Mouse (Mus musculus) intestine, embryonic 16.5 days (tissue): Measurements from ENCODE around the gene Ankrd23. TPM values are rescaled to one million over a fixed set of nuclear protein-coding genes. Genes with fewer than 3 reads are reported as not detected.

Source experiments
- ATAC-seq: fragments of 200-750 bp; cut with Nextera tagmentation; 2 replicates; pipeline ENCODE4 v1.8.0; 2017; ENCODE audit warnings: moderate TSS enrichment, moderate library complexity
- H3K27ac ChIP-seq: fragments of 300-500 bp; sonication (generic); 2 replicates; pipeline ENCODE4 v1.5.1; 2014; ENCODE audit warnings: mild to moderate bottlenecking, low read length
- H3K27me3 ChIP-seq: fragments of 300-500 bp; sonication (generic); replicated peaks from 2 replicates; pipeline ENCODE4 v1.6.1; 2014; ENCODE audit warnings: low read length, control low read depth, mixed read lengths; ENCODE audit not compliant: control insufficient read depth, insufficient read depth
- H3K36me3 ChIP-seq: fragments of 300-500 bp; sonication (generic); 2 replicates; pipeline ENCODE4 v1.6.1; 2014; ENCODE audit warnings: low read length, control low read depth; ENCODE audit not compliant: control insufficient read depth, insufficient read depth
- H3K4me1 ChIP-seq: fragments of 300-500 bp; sonication (generic); 2 replicates; pipeline ENCODE4 v1.6.1; 2014; ENCODE audit warnings: low read length, control low read depth, mixed read lengths; ENCODE audit not compliant: control insufficient read depth, insufficient read depth
- H3K4me2 ChIP-seq: fragments of 300-500 bp; sonication (generic); 2 replicates; pipeline ENCODE4 v1.6.1; 2014; ENCODE audit warnings: low read depth, low read length, control low read depth
- H3K4me3 ChIP-seq: fragments of 300-500 bp; sonication (generic); 2 replicates; pipeline ENCODE4 v1.5.1; 2014; ENCODE audit warnings: mild to moderate bottlenecking, low read length
- H3K9ac ChIP-seq: fragments of 300-500 bp; sonication (generic); 2 replicates; pipeline ENCODE4 v1.6.1; 2014; ENCODE audit warnings: low read depth, low read length
- H3K9me3 ChIP-seq: fragments of 300-500 bp; sonication (generic); 2 replicates; pipeline ENCODE4 v1.6.1; 2016; ENCODE audit warnings: low read length, control low read depth; ENCODE audit not compliant: control insufficient read depth
- WGBS: fragments of 180-500 bp; shearing (Covaris S2); extraction: QIAGEN DNeasy Blood & Tissue Kit; methylation state at CpG from one replicate; pipeline ENCODE4 v1.1.7; 2014; 5-methylcytosine and 5-hydroxymethylcytosine counted together
- polyA plus RNA-seq: library from polyadenylated mRNA; unstranded; fragments of >200 nt; fragmentation: Nextera tagmentation; extraction: Ambion mirVana; gene quantifications from 2 replicates; pipeline ENCODE4 v1.2.1, GENCODE M21; 2015

The Ankrd23 gene
- polyA plus RNA-seq, 1 experiment from 2014 or later = 14.6 TPM

DNA sequence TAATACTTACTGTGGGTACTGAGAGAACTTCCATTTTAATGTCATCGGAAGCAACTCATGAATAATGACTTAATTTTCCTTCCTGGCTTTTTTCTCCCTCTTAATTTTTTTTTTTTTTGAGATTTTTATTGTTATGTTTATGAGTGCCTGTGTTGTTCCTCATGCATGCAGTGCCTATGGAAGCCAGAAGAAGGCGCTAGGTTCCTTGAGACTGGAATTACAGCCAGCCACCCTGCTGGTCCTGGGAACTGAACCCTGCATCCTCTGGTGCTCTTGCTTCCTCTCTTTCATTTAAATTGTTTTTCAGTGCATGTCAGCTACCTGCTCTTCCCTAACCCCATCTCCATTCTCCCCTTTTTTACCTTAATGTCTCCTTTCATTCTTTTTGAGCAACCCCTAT, 23.0 kb downstream of the Ankrd23 start:
- no peaks in the 10 kb centered on the region for H3K27me3 ChIP-seq
- H3K9ac ChIP-seq = no peak overlapping the region
- peak overlapping the region; percentile 95 for H3K4me2 ChIP-seq
- no peak overlapping the region for H3K27ac ChIP-seq
- H3K9me3 ChIP-seq = no peaks in the 10 kb centered on the region
- H3K4me3 ChIP-seq = peak overlapping the region; percentile 96; the same call in 1 of the 2 replicates
- WGBS = 49% methylated on average over 2 of the region's 2 CpGs
- H3K36me3 ChIP-seq = no peaks in the 10 kb centered on the region
- H3K4me1 ChIP-seq = peaks cover 27% of the 10 kb centered on the region
- ATAC-seq = no peak

DNA sequence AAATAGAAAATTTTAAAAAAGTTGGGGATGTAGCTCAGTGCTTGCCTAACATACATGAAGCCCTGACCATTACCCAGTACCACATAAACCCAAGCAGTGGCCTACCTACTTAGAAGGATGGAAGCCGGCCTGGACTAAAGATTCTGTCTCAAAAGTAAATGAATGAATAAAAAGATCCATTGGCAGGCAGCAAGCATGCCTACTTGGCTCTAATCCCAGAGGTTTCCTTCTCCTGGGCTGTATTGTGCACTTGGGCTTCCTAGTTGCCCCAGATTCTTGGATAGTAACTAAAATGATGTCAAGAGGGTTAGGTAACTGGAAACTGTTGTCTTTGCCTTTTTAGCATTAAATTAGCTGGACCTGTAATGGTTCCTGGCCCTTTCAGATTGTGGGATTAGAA, 23.4 kb downstream of the Ankrd23 start:
- Histone ChIP-seq H3K9ac (peak overlapping the region; percentile 84), H3K4me1 (peaks cover 24% of the 10 kb centered on the region), H3K27ac (no peak overlapping the region), H3K36me3 (no peaks in the 10 kb centered on the region), H3K4me3 (peak overlapping the region; percentile 96), H3K9me3 (no peaks in the 10 kb centered on the region), H3K4me2 (peak overlapping the region; percentile 95), H3K27me3 (no peaks in the 10 kb centered on the region)
- 13% methylated on average over 1 of the region's 1 CpGs for WGBS
- ATAC-seq = no peak

DNA sequence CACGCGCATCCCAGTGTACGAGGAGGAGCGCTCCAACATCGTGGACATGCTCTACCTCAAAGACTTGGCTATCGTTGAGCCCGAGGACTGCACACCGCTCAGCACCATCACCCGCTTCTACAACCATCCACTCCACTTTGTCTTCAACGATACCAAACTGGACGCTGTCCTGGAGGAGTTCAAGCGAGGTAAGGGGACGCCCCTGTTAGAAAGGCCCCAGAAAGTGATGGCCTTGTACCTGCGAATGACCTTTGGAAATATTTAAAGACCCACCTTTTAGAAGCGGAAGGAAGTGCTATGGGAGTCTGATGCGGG, 23.8 kb downstream of the Ankrd23 start:
- peaks cover 20% of the 10 kb centered on the region for H3K4me1 ChIP-seq
- no peak for ATAC-seq
- H3K9ac ChIP-seq = peak overlapping the region; percentile 84
- peak overlapping the region; percentile 96 for H3K4me3 ChIP-seq
- H3K36me3 ChIP-seq = no peaks in the 10 kb centered on the region
- no peaks in the 10 kb centered on the region for H3K27me3 ChIP-seq
- no peak overlapping the region; the same call in 1 of the 2 replicates for H3K27ac ChIP-seq
- peak overlapping the region; percentile 95 for H3K4me2 ChIP-seq
- 1% methylated on average over 16 of the region's 16 CpGs for WGBS
- H3K9me3 ChIP-seq = no peaks in the 10 kb centered on the region

DNA sequence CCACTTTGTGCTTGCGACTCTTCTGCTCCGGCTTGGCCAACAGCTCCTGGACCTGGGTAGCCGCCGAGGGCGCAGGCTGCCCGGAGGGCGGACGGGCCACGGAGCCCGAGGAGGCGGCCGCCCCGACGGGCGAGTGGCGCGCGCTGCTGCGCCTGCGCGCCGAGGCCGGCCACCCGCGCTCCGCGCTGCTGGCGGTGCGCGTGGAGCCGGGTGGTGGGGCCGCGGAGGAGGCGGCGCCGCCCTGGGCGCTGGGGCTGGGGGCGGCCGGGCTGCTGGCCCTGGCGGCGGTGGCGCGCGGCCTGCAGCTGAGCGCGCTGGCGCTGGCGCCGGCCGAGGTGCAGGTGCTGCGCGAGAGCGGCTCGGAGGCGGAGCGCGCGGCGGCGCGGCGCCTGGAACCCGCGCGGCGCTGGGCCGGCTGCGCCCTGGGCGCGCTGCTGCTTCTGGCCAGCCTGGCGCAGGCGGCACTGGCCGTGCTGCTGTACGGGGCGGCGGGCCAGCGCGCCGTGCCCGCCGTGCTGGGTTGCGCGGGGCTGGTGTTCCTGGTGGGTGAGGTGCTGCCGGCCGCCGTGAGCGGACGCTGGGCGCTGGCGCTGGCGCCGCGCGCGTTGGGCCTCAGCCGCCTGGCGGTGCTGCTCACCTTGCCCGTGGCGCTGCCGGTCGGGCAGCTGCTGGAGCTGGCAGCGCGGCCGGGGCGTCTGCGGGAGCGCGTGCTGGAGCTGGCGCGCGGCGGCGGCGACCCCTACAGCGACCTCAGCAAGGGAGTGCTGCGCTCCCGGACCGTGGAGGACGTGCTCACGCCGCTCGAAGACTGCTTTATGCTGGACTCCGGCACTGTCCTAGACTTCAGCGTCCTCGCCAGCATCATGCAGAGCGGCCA, 24.4 kb downstream of the Ankrd23 start:
- WGBS = 1% methylated on average over 86 of the region's 126 CpGs
- Histone ChIP-seq H3K4me3 (peak overlapping the region; percentile 96), H3K36me3 (0 out of 2 replicates have a peak, but pooled peaks cover 4% of the 10 kb centered on the region), H3K27ac (peak overlapping the region; percentile 99), H3K9ac (peak overlapping the region; percentile 84), H3K9me3 (no peaks in the 10 kb centered on the region), H3K4me1 (peaks cover 21% of the 10 kb centered on the region), H3K4me2 (peak overlapping the region; percentile 95), H3K27me3 (no peaks in the 10 kb centered on the region)
- peak; percentile 70 for ATAC-seq

DNA sequence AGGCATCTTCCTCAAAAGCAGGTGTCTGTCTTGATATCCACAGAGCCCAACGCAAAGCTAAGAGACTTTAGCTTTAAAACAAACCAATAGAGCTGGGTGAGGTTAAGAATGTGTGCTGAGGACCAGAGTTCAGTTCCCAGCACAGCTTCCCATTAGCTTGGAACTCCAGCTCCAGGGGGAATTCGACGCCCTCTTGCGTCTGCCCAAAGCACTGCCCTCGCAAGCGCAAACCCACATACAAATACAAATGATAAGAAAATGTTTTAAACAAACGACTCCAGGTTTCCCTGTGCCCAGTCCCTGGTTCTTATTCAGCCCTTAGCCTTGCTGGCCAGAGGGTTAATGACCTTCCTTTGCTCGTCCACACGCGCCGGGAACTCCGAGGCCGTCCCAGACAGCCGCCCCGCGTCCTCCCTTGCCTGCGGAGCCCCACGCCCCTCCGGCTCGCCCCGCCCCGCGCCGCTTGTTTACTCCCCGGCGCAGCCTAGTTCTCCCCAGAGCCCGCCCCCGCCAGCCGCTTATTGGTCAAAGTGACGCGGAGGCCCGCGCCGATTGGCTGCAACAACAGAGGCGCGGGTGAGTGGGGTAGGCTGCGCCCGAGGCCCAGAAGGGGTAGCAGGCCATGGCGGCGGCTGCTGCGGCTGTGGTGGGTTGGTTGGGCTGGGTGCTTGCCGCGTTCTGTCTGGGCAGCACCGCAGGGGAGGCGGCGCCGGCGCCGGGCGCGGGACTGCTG, 25.2 kb downstream of the Ankrd23 start, which contains the start of gene Cnnm3:
TSS of gene Cnnm3 (plus strand) at position 579 of the 733 bp plus-strand sequence.
- Histone ChIP-seq H3K9me3 (no peaks in the 10 kb centered on the region), H3K4me2 (peak within 1 kb of the TSS; percentile 95), H3K4me1 (peaks cover 21% of the 10 kb centered on the region), H3K4me3 (peak within 1 kb of the TSS; percentile 96), H3K27ac (peak within 1 kb of the TSS; percentile 99), H3K36me3 (0 out of 2 replicates have a peak, but pooled peaks cover 4% of the 10 kb centered on the region), H3K9ac (peak within 1 kb of the TSS; percentile 84), H3K27me3 (no peaks in the 10 kb centered on the region)
- peak; percentile 99 for ATAC-seq
- 2% methylated on average over 49 of the region's 51 CpGs for WGBS

DNA sequence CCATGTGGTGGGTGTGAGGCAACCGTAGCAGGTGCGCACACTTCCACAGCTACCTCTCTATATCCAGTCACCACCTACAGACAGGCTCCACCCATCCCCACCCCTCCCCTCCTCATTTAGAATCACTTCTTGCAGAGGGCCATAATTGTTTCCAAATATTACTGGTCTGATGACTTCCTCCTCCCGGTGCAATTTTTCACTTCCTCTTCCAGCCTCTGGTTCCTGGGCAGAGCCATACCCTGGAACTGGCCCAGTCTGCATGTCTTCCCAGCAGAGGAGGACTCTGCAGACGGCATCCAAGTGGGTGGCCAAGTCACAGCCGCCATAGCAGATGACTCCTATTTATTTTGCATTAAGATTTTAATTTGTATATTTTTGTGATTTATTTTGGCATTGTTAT, 28.4 kb downstream of the Ankrd23 start:
- Histone ChIP-seq H3K9me3 (no peaks in the 10 kb centered on the region), H3K27me3 (no peaks in the 10 kb centered on the region), H3K4me1 (peaks cover 10% of the 10 kb centered on the region), H3K9ac (no peak overlapping the region), H3K4me3 (no peak overlapping the region), H3K36me3 (0 out of 2 replicates have a peak, but pooled peaks cover 4% of the 10 kb centered on the region), H3K27ac (no peak overlapping the region), H3K4me2 (no peak overlapping the region)
- ATAC-seq = no peak
- 67% methylated on average over 5 of the region's 5 CpGs for WGBS

DNA sequence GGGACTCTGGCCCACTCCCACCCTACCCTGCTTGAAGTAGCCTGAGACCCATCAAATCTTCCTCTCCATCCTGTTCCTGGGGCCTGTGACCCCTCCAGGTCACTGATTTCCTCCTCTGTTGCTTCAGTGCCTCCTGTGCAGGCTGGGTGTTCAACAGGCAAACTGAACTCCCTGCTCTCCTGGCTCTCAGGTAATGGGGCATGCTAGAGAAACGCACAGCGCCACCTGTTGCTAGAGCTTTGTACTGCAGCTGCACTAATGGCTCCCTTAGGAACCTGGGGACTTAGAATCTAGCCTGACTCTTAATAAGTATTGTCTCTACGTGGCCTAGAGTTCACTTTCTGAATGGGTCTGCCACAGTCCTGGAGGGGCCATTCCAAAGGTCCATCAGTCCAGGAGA, 35.4 kb downstream of the Ankrd23 start:
- 4% methylated on average over 3 of the region's 3 CpGs for WGBS

DNA sequence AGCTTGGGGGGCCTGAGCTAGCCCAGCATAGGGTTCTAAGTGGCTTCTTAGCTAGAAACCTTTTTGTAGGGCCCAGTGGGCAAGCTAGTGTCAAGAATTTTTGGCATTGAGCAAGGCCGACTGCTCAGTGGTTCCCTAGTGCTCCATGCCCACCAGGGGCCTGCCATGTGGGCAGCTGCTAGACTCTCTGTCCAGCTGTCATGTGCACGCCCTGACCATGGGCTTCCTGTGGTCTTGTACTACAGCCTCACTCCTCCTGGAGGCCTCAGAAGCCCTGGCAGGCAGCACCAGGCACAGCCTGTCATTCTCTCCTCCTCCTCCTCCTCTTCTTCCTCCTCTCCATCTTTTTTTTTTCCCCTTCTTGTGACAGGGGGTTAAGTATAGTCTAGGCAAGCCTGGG, 39.4 kb downstream of the Ankrd23 start:
- Histone ChIP-seq H3K4me1 (peaks cover 6% of the 10 kb centered on the region), H3K9me3 (no peaks in the 10 kb centered on the region), H3K27me3 (no peaks in the 10 kb centered on the region), H3K36me3 (peaks cover 17% of the 10 kb centered on the region), H3K27ac (no peak overlapping the region), H3K4me2 (no peak overlapping the region), H3K4me3 (no peak overlapping the region), H3K9ac (no peak overlapping the region)
- 73% methylated on average over 2 of the region's 2 CpGs for WGBS
- ATAC-seq = no peak

More for the DNA sequence above, 35.4 kb downstream of the Ankrd23 start:
- no peak overlapping the region for H3K4me2 ChIP-seq
- no peak overlapping the region for H3K9ac ChIP-seq
- H3K36me3 ChIP-seq = peaks cover 17% of the 10 kb centered on the region
- H3K9me3 ChIP-seq = no peaks in the 10 kb centered on the region
- H3K4me1 ChIP-seq = no peaks in the 10 kb centered on the region
- no peak overlapping the region for H3K4me3 ChIP-seq
- peak; percentile 45 for ATAC-seq
- no peak overlapping the region for H3K27ac ChIP-seq
- H3K27me3 ChIP-seq = no peaks in the 10 kb centered on the region

DNA sequence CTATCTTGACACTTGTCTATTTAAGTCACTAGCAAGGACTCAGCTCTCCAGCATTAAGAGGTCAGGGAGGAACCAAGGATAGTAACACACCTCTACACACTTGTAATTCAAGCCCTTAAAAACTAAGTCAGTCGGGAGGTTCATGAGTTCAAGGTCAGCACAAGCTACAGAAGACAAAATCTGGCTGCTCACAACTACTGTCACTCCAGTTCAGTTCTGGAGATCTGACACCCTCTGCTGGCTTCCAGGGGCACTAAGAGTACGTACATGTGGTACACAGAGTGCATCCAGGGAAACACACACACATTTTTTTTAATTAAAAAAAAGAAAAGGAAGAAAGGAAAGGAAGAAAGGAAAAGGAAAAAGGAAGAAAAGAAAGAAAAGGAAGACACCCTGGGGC, 40.0 kb downstream of the Ankrd23 start:
- ATAC-seq = no peak
- Histone ChIP-seq H3K27ac (no peak overlapping the region), H3K9me3 (no peaks in the 10 kb centered on the region), H3K9ac (no peak overlapping the region), H3K27me3 (no peaks in the 10 kb centered on the region), H3K4me3 (no peak overlapping the region), H3K4me1 (peaks cover 11% of the 10 kb centered on the region), H3K4me2 (no peak overlapping the region), H3K36me3 (peaks cover 17% of the 10 kb centered on the region)
- WGBS = 54% methylated on average over 2 of the region's 2 CpGs
